Mouse (Mus musculus) kidney, adult 2 months (tissue): ENCODE measurements around the gene Dnpep. TPM values are rescaled to one million over a fixed set of nuclear protein-coding genes. Genes with fewer than 3 reads are reported as not detected.
A peak's percentile ranks its signal among the peaks of the same experiment; 100 is the strongest.

ENCODE experiments used
- DNase-seq: peaks from one replicate; pipeline ENCODE4 v3.0.0; 2021
- H3K27ac ChIP-seq: fragments of 200-500 bp; 2 replicates; pipeline ENCODE4 v1.5.1; 2012; ENCODE audit warnings: low read depth, low read length, control low read depth, inconsistent platforms; ENCODE audit not compliant: insufficient read depth
- H3K27me3 ChIP-seq: fragments of 200-500 bp; replicated peaks from 2 replicates; pipeline ENCODE4 v1.6.1; 2012; ENCODE audit warnings: mild to moderate bottlenecking, moderate library complexity, low read length, inconsistent platforms; ENCODE audit not compliant: control insufficient read depth, insufficient read depth
- H3K36me3 ChIP-seq: fragments of 200-500 bp; 2 replicates; pipeline ENCODE4 v1.6.1; 2012; ENCODE audit warnings: mild to moderate bottlenecking, moderate library complexity, low read length, inconsistent platforms; ENCODE audit not compliant: control insufficient read depth, insufficient read depth
- H3K4me1 ChIP-seq: fragments of 200-500 bp; 2 replicates; pipeline ENCODE4 v1.6.1; 2011; ENCODE audit warnings: low read length; ENCODE audit not compliant: control insufficient read depth, insufficient read depth
- H3K4me3 ChIP-seq: fragments of 200-500 bp; 2 replicates; pipeline ENCODE4 v1.5.1; 2011; ENCODE audit warnings: mild to moderate bottlenecking, low read depth, low read length, control low read depth; ENCODE audit not compliant: insufficient read depth
- CTCF ChIP-seq: fragments of 200-500 bp; conservative IDR thresholded peaks from 2 replicates; pipeline ENCODE4 v1.5.1; 2011; ENCODE audit warnings: low read depth, mild to moderate bottlenecking, control low read depth, low read length, moderate library complexity, mixed read lengths; ENCODE audit not compliant: insufficient read depth, insufficient read length
- POLR2A ChIP-seq: fragments of 200-500 bp; IDR thresholded peaks from one replicate; pipeline ENCODE4 v1.6.1; 2011; ENCODE audit warnings: low read depth, low read length, control low read depth
- whole genome bisulfite sequencing: fragments of 180-500 bp; shearing (Covaris S2); methylation state at CpG from one replicate; pipeline ENCODE4 v1.1.7; 2018; 5-methylcytosine and 5-hydroxymethylcytosine counted together
- polyA plus RNA-seq: library from polyadenylated mRNA; depleted of rRNA; stranded (reverse); fragments of >200 nt; gene quantifications from 2 replicates; pipeline ENCODE4 v1.2.3, GENCODE M21; 2012; rRNA removed

The Dnpep gene
- 117 and 124 TPM in 2 replicates for polyA plus RNA-seq

GRCm38 (mm10) chr1:75317241-75318201 is at the start of gene Dnpep:
TSS of gene Dnpep (minus strand) at chr1:75317990.
- H3K27me3 ChIP-seq: no peaks in the 10 kb centered on the region
- no peaks in the 10 kb centered on the region for H3K36me3 ChIP-seq
- under 1% methylated on average over 92 of the region's 92 CpGs for whole genome bisulfite sequencing
- TF ChIP-seq POLR2A: peak; percentile 19
- peak; percentile 66 for TF ChIP-seq CTCF
- peak; percentile 100 for DNase-seq
- H3K4me3 ChIP-seq: peak within 1 kb of the TSS; percentile 78
- peak within 1 kb of the TSS; percentile 93 for H3K27ac ChIP-seq
- H3K4me1 ChIP-seq: no peaks in the 10 kb centered on the region

GRCm38 (mm10) chr1:75365510-75366137 is 47.8 kb upstream of the Dnpep start:
- 72% methylated on average over 14 of the region's 14 CpGs for WGBS
- Histone ChIP-seq H3K27me3 (no peaks in the 10 kb centered on the region), H3K27ac (no peak overlapping the region), H3K4me1 (no peaks in the 10 kb centered on the region), H3K36me3 (no peaks in the 10 kb centered on the region), H3K4me3 (no peak overlapping the region)
- no peak for DNase-seq
- TF ChIP-seq POLR2A: no peak
- no peak for TF ChIP-seq CTCF

GRCm38 (mm10) chr1:75363868-75364267 is 46.1 kb upstream of the Dnpep start:
- Histone ChIP-seq H3K27me3 (0 out of 2 replicates have a peak, but pooled peaks cover 3% of the 10 kb centered on the region), H3K4me3 (no peak overlapping the region), H3K4me1 (no peaks in the 10 kb centered on the region), H3K27ac (no peak overlapping the region), H3K36me3 (no peaks in the 10 kb centered on the region)
- TF ChIP-seq POLR2A: no peak
- no peak for TF ChIP-seq CTCF
- no peak for DNase-seq
- WGBS: 85% methylated on average over 3 of the region's 3 CpGs

GRCm38 (mm10) chr1:75361750-75362149 is 44.0 kb upstream of the Dnpep start:
- Histone ChIP-seq H3K27ac (no peak overlapping the region), H3K36me3 (no peaks in the 10 kb centered on the region), H3K4me3 (peak overlapping the region; percentile 17; the same call in 1 of the 2 replicates), H3K4me1 (no peaks in the 10 kb centered on the region), H3K27me3 (0 out of 2 replicates have a peak, but pooled peaks cover 3% of the 10 kb centered on the region)
- WGBS: 27% methylated on average over 4 of the region's 4 CpGs
- DNase-seq: peak; percentile 40
- TF ChIP-seq CTCF (no peak), POLR2A (no peak)

- H3K36me3 ChIP-seq: no peaks in the 10 kb centered on the region
- no peaks in the 10 kb centered on the region for H3K4me1 ChIP-seq
- peak overlapping the region; percentile 44; the same call in 1 of the 2 replicates for H3K4me3 ChIP-seq
- H3K27me3 ChIP-seq: 0 out of 2 replicates have a peak, but pooled peaks cover 3% of the 10 kb centered on the region
- no peak overlapping the region for H3K27ac ChIP-seq
- no peak for DNase-seq
- TF ChIP-seq CTCF: no peak
- 63% methylated on average over 4 of the region's 4 CpGs for WGBS
These were observed 43.3 kb upstream of the Dnpep start for GRCm38 (mm10) chr1:75361123-75361522.

GRCm38 (mm10) chr1:75360112-75361031 is 42.6 kb upstream of the Dnpep start, which contains the start of gene Des:
TSS of gene Des (plus strand) at chr1:75360329.
- TF ChIP-seq CTCF (no peak), POLR2A (no peak)
- peak within 1 kb of the TSS; percentile 44 for H3K4me3 ChIP-seq
- peak; percentile 49 for DNase-seq
- H3K4me1 ChIP-seq: no peaks in the 10 kb centered on the region
- H3K27ac ChIP-seq: peak within 1 kb of the TSS; percentile 12; the same call in 1 of the 2 replicates
- no peaks in the 10 kb centered on the region for H3K36me3 ChIP-seq
- WGBS: 8% methylated on average over 75 of the region's 80 CpGs
- H3K27me3 ChIP-seq: 0 out of 2 replicates have a peak, but pooled peaks cover 3% of the 10 kb centered on the region
